Mouse (Mus musculus): ENCODE measurements around the gene Mfn1. TPM values are rescaled to one million over a fixed set of nuclear protein-coding genes. Genes with fewer than 3 reads are reported as not detected.

Mfn1 gene
- 100 to 1,000 TPM in 1 of 2 experiments, 10 to 100 TPM in 1; 94.2 to 110 TPM for total RNA-seq (2021)
- long read RNA-seq, experiment 1, full-length matches to known transcripts = 32 of 45 reads
- long read RNA-seq, experiment 1, partial matches to known transcripts = 9 of 45 reads
- long read RNA-seq, experiment 1, other reads (novel, unspliced or antisense) = 4 of 45 reads
- long read RNA-seq, experiment 2, full-length matches to known transcripts = 30 of 43 reads
- long read RNA-seq, experiment 2, partial matches to known transcripts = 2 of 43 reads
- long read RNA-seq, experiment 2, other reads (novel, unspliced or antisense) = 11 of 43 reads

- DNase-seq (ENCODE audit: low spot score in 2 of 2) = peak; percentile 93 to 95
- intact Hi-C loops (cut with DNase I) = no loop called here
Observed at GRCm38 (mm10) chr3:32529303-32529898, at the start of gene Mfn1. Gene Mfn1 (plus strand): TSS chr3:32529465.

- intact Hi-C loops (cut with DNase I) = no loop called here
Observed at GRCm38 (mm10) chr3:32479961-32480360, 49.3 kb upstream of the Mfn1 start.

GRCm38 (mm10) chr3:32483035-32483434 lies 46.2 kb upstream of the Mfn1 start:
- intact Hi-C loops (cut with DNase I) = no loop called here
- DNase-seq (ENCODE audit: low spot score in 2 of 2) = no peak

More at GRCm38 (mm10) chr3:32479961-32480360, 49.3 kb upstream of the Mfn1 start:
- no peak for DNase-seq (ENCODE audit: low spot score in 2 of 2)

- no peak for DNase-seq (ENCODE audit: low spot score in 2 of 2)
- intact Hi-C loops (cut with DNase I) = no loop called here
Observed at GRCm38 (mm10) chr3:32486543-32486942, 42.7 kb upstream of the Mfn1 start.

DNA sequence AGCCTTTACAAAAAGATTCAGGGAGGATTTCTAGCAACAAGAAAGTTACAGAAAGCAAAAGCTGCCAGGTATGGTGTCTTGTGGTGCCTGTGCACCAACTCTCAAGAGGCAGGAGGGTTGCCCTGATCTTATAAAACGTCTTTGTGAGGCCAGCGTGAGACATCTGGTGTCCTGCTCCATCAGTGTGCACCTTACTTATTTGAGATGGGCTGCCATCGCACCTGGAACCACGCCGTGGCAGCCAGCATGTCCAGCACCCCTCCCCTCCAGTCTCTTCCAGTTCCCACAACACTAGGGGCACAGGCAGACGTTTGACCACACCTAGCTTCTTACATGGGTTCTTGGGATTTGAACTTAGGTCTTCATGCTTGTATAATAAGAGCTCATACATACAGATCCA lies 41.1 kb upstream of the Mfn1 start:
- intact Hi-C loops (cut with DNase I) = no loop called here
- DNase-seq (ENCODE audit: low spot score in 2 of 2) = no peak

- intact Hi-C loops (cut with DNase I) = no loop called here
- no peak for DNase-seq (ENCODE audit: low spot score in 2 of 2)
Observed at GRCm38 (mm10) chr3:32490076-32490927, 39.0 kb upstream of the Mfn1 start.

DNA sequence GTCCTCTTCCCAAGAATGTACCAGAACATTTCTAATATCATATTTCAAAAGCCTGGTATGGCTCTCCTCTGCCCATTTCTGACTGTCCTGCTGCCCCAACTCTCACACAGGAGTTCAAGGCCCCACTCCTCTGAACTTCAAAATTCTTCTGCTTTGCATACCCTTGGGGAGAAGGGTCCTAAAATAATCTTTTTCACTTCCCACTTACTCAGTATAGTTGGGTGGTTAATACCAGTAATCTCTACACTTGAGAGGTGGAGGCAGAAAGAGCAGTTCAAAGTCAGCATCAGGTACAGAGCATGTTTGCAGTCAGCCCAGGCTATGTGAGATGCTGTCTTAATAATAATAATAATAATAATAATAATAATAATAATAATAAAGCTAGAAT lies 38.3 kb upstream of the Mfn1 start:
- intact Hi-C loops (cut with DNase I) = no loop called here

DNA sequence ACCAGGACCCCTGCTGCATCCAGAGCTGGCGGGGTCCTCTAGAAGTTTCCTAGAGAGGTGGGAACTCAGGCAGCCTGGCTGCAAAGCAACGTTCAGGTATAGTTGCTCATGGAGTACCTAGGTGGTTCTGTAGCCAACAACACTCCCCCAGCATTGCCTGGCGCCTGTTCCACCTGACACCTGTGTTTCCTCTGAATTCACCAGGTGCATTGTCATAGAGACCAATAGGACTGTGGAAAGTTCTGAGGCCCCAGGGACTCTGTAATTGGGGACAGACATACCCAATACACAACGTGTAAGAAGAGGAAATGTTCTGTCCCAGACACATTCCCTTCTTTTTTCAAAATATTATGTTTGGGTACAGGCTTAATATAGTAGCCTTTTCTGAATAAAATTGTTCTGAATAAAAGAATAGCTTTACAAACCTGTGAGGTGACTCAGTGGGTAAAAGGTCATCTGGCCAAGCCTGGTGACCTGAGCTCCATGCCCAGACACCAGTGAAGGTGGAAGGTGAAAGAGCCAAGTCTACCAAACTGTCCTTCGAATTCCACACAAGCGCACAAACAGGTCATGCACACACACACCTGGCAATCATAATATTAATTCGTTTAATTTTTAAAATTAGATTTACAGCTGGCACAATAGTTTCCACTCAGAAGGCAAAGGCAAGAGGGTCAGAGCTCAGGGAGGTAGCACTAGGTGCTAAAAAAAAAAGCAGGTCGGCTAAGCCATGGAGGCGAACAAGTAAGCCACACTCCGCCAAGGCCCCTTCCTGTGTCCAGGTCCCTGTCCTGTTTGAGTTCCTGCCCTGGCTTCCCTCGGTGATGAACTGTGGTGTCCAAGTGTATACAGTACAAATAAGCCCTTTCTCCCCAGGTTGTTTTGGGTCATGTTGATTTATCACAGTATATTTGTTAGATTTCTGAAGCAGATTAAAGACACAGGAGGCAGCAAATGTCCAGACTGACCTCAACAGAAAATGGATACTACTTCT lies 36.9 kb upstream of the Mfn1 start, which contains the start of gene Kcnmb3:
Kcnmb3 (minus strand) TSS at position 135 of the 994 bp plus-strand sequence.
- intact Hi-C loops (cut with DNase I) = no loop called here
- DNase-seq (ENCODE audit: low spot score in 2 of 2) = no peak

More for the DNA sequence above, 38.3 kb upstream of the Mfn1 start:
- no peak for DNase-seq (ENCODE audit: low spot score in 2 of 2)

DNA sequence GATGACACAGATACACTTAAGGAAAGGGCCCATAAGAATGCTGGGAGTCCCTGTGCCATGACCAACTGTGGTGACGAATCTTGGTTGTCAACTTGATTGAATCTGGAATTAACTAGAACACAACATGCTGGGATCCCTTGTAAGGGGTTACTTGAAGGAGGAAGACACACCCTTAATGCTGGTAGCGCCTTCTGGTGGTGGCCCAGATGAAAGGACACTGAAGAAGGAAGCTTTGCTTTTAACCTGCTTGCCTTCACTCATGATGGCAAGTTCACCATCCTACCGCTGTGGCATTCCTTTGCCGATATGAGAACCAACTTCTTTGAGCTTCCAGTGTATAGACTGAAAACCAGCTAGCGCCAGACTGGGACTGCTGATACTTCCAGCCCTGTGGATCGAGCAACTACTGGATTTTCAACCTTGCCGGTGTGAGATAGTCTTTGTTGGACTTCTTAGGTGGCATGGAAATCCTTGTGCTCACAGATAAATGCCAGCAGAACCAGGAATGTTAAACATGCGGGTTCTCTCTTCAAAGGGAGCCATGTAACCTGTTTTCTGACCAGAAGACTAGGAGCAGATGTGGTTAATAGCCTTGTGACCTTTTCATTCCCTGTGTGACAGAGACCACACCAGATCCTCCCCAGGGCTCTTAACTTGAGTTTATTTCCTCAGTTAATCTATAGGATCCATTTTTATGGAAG lies 34.7 kb upstream of the Mfn1 start:
- DNase-seq (ENCODE audit: low spot score in 2 of 2) = no peak

GRCm38 (mm10) chr3:32495088-32495770 lies 34.0 kb upstream of the Mfn1 start:
- DNase-seq (ENCODE audit: low spot score in 2 of 2) = no peak
- intact Hi-C loops (cut with DNase I) = no loop called here

More for the DNA sequence above, 34.7 kb upstream of the Mfn1 start:
- intact Hi-C loops (cut with DNase I) = no loop called here

DNA sequence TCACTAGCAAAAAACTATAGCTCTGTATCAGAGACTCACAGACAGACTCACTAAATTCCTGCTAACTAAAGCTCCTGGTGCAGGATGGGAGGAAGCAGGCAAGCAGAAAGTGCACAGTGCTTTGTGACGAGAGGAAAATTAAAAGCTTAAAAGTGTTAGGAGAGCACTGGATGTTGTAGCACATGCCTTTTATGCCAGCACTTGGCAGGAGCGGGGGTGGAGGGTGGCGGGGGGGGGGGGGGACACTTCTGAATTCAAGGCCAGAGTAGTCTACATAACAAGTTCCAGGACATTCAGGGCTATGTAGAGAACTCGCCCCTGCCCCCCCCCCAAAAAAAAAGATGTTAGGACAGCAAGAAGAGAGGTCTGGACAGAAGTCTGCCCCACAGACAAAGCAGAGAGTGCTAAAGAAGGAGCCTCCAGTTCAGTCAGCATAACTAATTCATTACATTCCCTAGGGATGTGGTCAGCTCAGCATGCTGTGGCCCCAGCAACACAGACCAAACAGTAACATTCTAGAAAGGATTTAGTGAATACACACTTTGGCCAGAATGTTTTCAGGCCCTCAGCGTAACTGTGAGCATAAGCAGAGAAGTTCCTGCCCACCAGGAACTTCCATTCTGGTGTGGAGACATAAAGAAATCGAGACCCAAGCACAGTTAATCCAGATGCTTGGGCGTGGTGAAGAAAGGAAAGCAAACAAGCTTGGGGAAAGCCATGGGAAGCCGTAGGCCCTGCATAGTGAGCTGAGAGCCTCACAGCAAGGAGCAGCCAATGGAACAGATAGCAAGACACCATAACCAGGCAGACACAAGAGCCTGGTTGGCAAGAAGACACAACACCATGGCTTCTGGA lies 33.2 kb upstream of the Mfn1 start:
- DNase-seq (ENCODE audit: low spot score in 2 of 2) = no peak
- intact Hi-C loops (cut with DNase I) = no loop called here

DNA sequence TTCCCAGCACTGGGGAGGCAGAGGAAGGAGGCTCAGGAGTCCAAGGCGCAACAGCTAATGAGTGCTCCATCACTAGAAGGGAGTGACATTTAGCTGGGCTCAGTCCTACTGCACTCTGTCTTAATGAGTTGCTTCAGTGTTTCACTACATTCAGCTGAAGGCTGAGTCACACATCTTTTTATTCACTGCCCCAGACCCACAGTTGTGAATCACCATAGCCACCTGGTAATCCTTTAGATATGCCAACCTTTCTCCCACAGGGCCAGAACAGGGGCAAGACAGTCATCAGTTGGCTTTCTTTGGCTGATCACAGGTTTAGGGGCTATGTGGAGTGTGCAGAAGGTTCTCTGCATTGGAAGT lies 32.6 kb upstream of the Mfn1 start:
- DNase-seq (ENCODE audit: low spot score in 2 of 2) = no peak

DNA sequence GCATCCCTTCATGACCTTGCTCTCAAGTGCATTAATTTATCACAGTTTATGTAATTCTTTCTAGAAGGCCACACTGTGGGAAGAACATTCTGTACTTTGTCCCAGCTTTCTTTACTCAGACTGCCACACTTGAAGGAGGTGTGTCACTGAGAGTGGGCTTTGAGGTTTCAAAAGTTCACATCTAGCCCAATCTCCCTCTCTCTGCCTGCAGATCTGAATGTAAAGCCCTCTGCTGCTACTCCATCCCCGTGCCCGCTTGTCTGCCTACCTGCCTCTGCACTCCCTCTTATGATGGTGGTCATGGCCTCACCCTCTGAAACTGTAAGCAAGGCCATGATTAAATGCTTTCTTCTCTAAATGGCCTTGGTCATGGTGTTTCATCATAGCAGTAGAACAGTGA lies 28.9 kb upstream of the Mfn1 start:
- intact Hi-C loops (cut with DNase I) = no loop called here

More for the DNA sequence above, 32.6 kb upstream of the Mfn1 start:
- intact Hi-C loops (cut with DNase I) = no loop called here

DNA sequence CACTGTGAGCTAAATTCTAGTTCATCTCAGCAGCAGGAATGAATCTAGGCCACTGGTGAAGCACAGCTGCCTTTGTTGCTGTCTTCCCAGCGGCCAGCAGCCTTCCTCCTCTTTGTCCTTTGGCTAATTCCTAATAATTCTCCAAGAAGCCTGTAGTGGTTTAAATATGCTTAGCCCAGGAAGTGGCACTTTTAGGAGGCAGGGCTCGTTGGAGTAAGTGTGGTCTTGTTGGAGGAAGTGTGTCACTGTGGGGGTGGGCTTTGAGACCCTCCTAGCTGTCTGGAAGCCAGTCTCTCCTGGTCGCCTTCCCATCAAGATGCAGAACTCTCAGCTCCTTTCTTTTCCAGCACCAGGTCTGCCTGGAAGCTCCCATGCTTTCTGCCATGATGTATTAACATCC lies 23.4 kb upstream of the Mfn1 start:
- intact Hi-C loops (cut with DNase I) = loop anchor here (5.0 kb wide), 2 partner anchors 44 to 714 kb away; no protein-coding TSS in a partner anchor
- DNase-seq (ENCODE audit: low spot score in 2 of 2) = no peak

More for the DNA sequence above, 28.9 kb upstream of the Mfn1 start:
- no peak for DNase-seq (ENCODE audit: low spot score in 2 of 2)

GRCm38 (mm10) chr3:32506366-32507225 lies 22.7 kb upstream of the Mfn1 start:
- DNase-seq (ENCODE audit: low spot score in 2 of 2) = no peak
- intact Hi-C loops (cut with DNase I) = loop anchor here (5.0 kb wide), 2 partner anchors 44 to 714 kb away; no protein-coding TSS in a partner anchor
